Mouse (Mus musculus) adrenal gland, adult (tissue): ENCODE results near the gene Gm20937.
"Not testable (repeated sequence)": the region's sequence is repeated elsewhere in the genome, so short reads cannot be mapped to it uniquely, and the experiment has no call there.

Source experiments
- DNase-seq, 2 experiments: peaks; one replicate each; pipeline ENCODE4 v3.0.0; 2022 to 2023; ENCODE audit warnings: low spot score in 1 of 2; ENCODE audit not compliant: inconsistent age in 2 of 2

Gene Gm20937

GRCm38 (mm10) chrY:68294798-68295197 lies at the start of gene Gm20937:
Gene Gm20937 (minus strand): TSS chrY:68294898.
- DNase-seq: not testable (repeated sequence)
